Mouse (Mus musculus): ENCODE data around the gene Hmcn2. TPM values are rescaled to one million over a fixed set of nuclear protein-coding genes. Genes with fewer than 3 reads are reported as not detected.

The Hmcn2 gene
- total RNA-seq (2021) (1 to 10 TPM; 7.2 to 8.3 TPM), polyA plus RNA-seq (2012; rRNA removed) (22.8 and 24.3 TPM in 2 replicates)
- long read RNA-seq, partial matches to known transcripts, result 4 of 4 reads
- long read RNA-seq, other reads (novel, unspliced or antisense), result 0 of 4 reads

DNA sequence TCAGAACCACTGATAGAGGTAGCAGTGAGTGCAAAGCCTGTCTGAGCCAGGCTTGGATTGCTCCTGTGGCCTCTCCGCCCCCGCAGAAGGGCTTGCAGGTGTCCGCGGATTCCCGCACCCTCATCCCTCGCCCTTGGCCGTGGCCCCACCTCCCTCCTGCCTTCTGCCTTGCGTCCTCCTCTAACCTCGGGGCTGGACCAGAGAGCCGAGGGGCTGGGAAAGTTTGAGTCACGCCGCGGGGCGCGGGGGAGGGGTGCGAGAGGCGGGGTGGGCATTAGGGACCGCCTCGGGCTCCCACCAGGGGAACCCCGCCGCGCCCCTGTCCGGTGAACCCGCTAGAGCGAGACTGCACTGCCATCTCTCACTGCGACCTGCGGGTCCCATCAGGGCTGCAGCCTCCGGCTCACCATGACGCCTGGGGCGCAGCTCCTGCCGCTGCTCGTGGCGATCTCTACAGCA, at the start of gene Hmcn2:
TSS of gene Hmcn2 (plus strand) at position 409 of the 459 bp plus-strand sequence.
- peak within 1 kb of the TSS; percentile 23; the same call in 1 of the 2 replicates for H3K9ac ChIP-seq (ENCODE audit: low read depth, low read length)
- DNase-seq, result peak; percentile 35 to 61
- H3K4me1 ChIP-seq (ENCODE audit: control insufficient read depth, insufficient read depth, low read length), result no peaks in the 10 kb centered on the region
- peaks cover 9% of the 10 kb centered on the region; the same call in 1 of the 2 replicates for H3K27me3 ChIP-seq (ENCODE audit: control insufficient read depth, insufficient read depth, low read length)
- no peaks in the 10 kb centered on the region for H3K79me2 ChIP-seq (replicated peaks; ENCODE audit: control insufficient read depth, insufficient read depth, low read length)
- intact Hi-C loops (cut with DNase I), result no loop called here
- H3K27ac ChIP-seq, result no peak within 1 kb of the TSS
- TF ChIP-seq CTCF (IDR thresholded peaks at IDR 0.05) (no peak), EP300 (IDR thresholded peaks at IDR 0.05; ENCODE audit: insufficient read depth, low read depth, low read length) (no peak), POLR2A (IDR thresholded peaks at IDR 0.05; ENCODE audit: insufficient read depth, low read depth, low read length) (no peak)
- peak within 1 kb of the TSS; percentile 20 for H3K4me3 ChIP-seq
- H3K36me3 ChIP-seq (ENCODE audit: control insufficient read depth, insufficient read depth, low read length), result no peaks in the 10 kb centered on the region
- WGBS, result 2% methylated on average over 33 of the region's 33 CpGs

DNA sequence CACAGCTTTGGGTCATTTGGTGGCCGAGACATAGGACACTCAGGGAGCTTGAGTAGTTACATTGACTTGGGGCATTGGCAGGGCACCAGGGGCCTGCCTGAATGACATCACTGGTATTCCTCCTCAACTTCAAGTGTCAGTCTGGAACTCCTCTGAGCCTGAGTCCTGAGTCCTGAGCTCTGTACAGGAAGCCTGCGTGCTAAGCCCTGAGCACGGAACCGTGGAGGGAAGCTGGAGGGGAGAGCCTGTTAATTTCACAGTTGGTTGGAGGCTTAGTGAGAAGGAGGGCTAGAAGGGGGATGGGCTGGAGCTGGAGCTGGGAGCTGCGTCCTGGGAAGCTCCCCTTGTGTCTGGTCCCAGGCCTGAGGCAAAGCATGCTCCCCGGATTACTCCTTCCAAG, 46.8 kb upstream of the Hmcn2 start:
- H3K27ac ChIP-seq, result no peak overlapping the region
- H3K36me3 ChIP-seq (ENCODE audit: control insufficient read depth, insufficient read depth, low read length), result no peaks in the 10 kb centered on the region
- WGBS, result 67% methylated on average over 6 of the region's 6 CpGs
- H3K79me2 ChIP-seq (replicated peaks; ENCODE audit: control insufficient read depth, insufficient read depth, low read length), result no peaks in the 10 kb centered on the region
- no peak for TF ChIP-seq CTCF (IDR thresholded peaks at IDR 0.05)
- no peak for TF ChIP-seq POLR2A (IDR thresholded peaks at IDR 0.05; ENCODE audit: insufficient read depth, low read depth, low read length)
- no peak for TF ChIP-seq EP300 (IDR thresholded peaks at IDR 0.05; ENCODE audit: insufficient read depth, low read depth, low read length)
- H3K9ac ChIP-seq (ENCODE audit: low read depth, low read length), result no peak overlapping the region
- peaks cover 5% of the 10 kb centered on the region for H3K4me1 ChIP-seq (ENCODE audit: control insufficient read depth, insufficient read depth, low read length)
- no peak for DNase-seq
- intact Hi-C loops (cut with DNase I), result no loop called here
- H3K4me3 ChIP-seq, result no peak overlapping the region
- H3K27me3 ChIP-seq (ENCODE audit: control insufficient read depth, insufficient read depth, low read length), result no peaks in the 10 kb centered on the region

DNA sequence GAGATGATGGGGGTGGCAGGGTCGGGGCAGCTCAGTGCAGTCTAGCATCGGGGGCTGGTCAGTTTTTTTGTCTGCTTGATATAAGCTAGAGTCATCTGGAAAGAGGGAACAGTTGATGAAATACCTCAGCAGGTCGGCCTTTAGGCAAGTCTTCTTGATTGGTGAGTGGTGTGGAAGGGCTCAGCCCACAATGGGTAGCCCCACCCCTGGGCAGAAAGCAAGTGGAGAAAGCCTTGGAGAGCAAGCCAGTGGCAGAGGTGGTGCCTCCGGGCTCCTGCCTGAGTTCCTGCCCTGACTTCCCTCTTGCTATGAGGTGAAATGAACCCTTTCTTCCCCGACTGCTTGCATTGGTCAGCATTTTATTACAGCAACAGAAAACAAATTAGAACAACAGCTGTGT, 45.6 kb upstream of the Hmcn2 start:
- WGBS, result 54% methylated on average over 5 of the region's 5 CpGs

DNA sequence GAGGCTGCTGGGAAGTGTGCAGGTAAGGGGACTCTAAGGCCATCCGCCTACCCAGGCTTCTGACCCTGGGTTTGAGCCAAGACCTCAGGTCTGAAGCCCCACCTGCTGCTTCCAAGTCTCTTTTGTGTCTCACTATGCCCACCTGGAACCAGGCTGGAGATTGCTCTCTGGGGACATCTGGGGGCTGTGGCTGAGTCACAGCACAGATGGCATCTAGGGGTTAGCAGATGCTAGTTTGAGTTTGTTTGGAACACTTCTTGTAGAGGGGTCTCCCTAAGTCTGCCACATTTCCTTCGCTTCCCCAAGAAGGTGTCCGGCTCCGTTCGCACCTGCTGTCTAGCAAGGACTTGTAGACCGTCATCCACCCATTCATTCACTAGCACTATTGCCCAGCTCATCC, 45.0 kb upstream of the Hmcn2 start:
- Histone ChIP-seq H3K79me2 (replicated peaks; ENCODE audit: control insufficient read depth, insufficient read depth, low read length) (no peaks in the 10 kb centered on the region), H3K4me3 (no peak overlapping the region), H3K27ac (no peak overlapping the region), H3K27me3 (ENCODE audit: control insufficient read depth, insufficient read depth, low read length) (no peaks in the 10 kb centered on the region), H3K9ac (ENCODE audit: low read depth, low read length) (no peak overlapping the region), H3K4me1 (ENCODE audit: control insufficient read depth, insufficient read depth, low read length) (0 out of 2 replicates have a peak, but pooled peaks cover 1% of the 10 kb centered on the region), H3K36me3 (ENCODE audit: control insufficient read depth, insufficient read depth, low read length) (no peaks in the 10 kb centered on the region)
- TF ChIP-seq POLR2A (IDR thresholded peaks at IDR 0.05; ENCODE audit: insufficient read depth, low read depth, low read length), result no peak
- TF ChIP-seq EP300 (IDR thresholded peaks at IDR 0.05; ENCODE audit: insufficient read depth, low read depth, low read length), result no peak
- TF ChIP-seq CTCF (IDR thresholded peaks at IDR 0.05), result no peak
- DNase-seq, result no peak
- 95% methylated on average over 6 of the region's 6 CpGs for WGBS
- intact Hi-C loops (cut with DNase I), result no loop called here

More for the DNA sequence above, 45.6 kb upstream of the Hmcn2 start:
- no peak overlapping the region for H3K27ac ChIP-seq
- TF ChIP-seq CTCF (IDR thresholded peaks at IDR 0.05) (no peak), EP300 (IDR thresholded peaks at IDR 0.05; ENCODE audit: insufficient read depth, low read depth, low read length) (no peak), POLR2A (IDR thresholded peaks at IDR 0.05; ENCODE audit: insufficient read depth, low read depth, low read length) (no peak)
- H3K79me2 ChIP-seq (replicated peaks; ENCODE audit: control insufficient read depth, insufficient read depth, low read length), result no peaks in the 10 kb centered on the region
- H3K27me3 ChIP-seq (ENCODE audit: control insufficient read depth, insufficient read depth, low read length), result no peaks in the 10 kb centered on the region
- H3K4me3 ChIP-seq, result no peak overlapping the region
- H3K36me3 ChIP-seq (ENCODE audit: control insufficient read depth, insufficient read depth, low read length), result no peaks in the 10 kb centered on the region
- no peak overlapping the region for H3K9ac ChIP-seq (ENCODE audit: low read depth, low read length)
- intact Hi-C loops (cut with DNase I), result no loop called here
- no peak for DNase-seq
- 0 out of 2 replicates have a peak, but pooled peaks cover 1% of the 10 kb centered on the region for H3K4me1 ChIP-seq (ENCODE audit: control insufficient read depth, insufficient read depth, low read length)

DNA sequence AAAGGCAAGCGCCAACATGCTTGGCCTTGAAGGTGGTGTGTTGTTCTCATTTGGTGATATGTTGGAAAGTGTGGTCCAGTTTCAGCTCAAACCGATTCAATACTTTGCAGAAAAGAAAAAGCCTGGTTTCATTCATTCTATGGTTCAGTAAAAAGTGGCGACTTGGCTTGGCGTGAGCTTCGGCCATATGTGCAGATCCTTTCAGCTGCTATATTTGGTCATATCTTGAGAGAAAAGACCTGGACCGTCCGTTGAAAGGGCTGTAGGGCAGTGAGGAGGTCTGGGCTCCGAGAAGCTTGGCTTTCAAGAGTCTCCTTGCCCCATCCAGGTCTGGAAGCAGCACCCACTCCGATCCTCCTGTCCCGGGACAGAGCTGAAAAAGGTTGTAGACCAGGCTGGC, 44.4 kb upstream of the Hmcn2 start:
- Histone ChIP-seq H3K36me3 (ENCODE audit: control insufficient read depth, insufficient read depth, low read length) (no peaks in the 10 kb centered on the region), H3K79me2 (replicated peaks; ENCODE audit: control insufficient read depth, insufficient read depth, low read length) (no peaks in the 10 kb centered on the region), H3K27me3 (ENCODE audit: control insufficient read depth, insufficient read depth, low read length) (no peaks in the 10 kb centered on the region), H3K27ac (no peak overlapping the region), H3K4me1 (ENCODE audit: control insufficient read depth, insufficient read depth, low read length) (no peaks in the 10 kb centered on the region), H3K4me3 (no peak overlapping the region), H3K9ac (ENCODE audit: low read depth, low read length) (no peak overlapping the region)
- 92% methylated on average over 10 of the region's 10 CpGs for WGBS
- DNase-seq, result no peak
- no peak for TF ChIP-seq POLR2A (IDR thresholded peaks at IDR 0.05; ENCODE audit: insufficient read depth, low read depth, low read length)
- no peak for TF ChIP-seq EP300 (IDR thresholded peaks at IDR 0.05; ENCODE audit: insufficient read depth, low read depth, low read length)
- no peak for TF ChIP-seq CTCF (IDR thresholded peaks at IDR 0.05)
- intact Hi-C loops (cut with DNase I), result no loop called here

DNA sequence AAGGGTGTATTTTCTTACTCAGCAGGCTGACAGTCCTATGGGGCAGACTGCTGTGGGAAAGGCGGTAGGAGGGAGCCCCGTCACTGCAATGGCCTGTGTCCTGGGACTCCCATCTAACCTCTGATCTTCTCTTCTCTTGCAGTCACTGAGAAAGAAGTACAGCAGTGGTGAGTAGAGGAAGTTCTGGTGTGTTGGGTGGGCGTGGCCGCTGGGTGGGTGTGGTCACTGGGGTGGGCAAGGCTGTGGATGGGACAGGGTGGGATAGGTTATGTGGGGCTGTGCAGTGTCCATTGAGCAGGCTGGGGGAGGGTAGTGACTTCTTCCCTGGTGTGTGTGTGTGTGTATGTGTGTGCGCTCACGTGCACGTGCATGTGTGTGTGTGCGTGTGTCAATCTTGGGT, 43.7 kb upstream of the Hmcn2 start:
- TF ChIP-seq EP300 (IDR thresholded peaks at IDR 0.05; ENCODE audit: insufficient read depth, low read depth, low read length), result no peak
- no peak for TF ChIP-seq POLR2A (IDR thresholded peaks at IDR 0.05; ENCODE audit: insufficient read depth, low read depth, low read length)
- TF ChIP-seq CTCF (IDR thresholded peaks at IDR 0.05), result no peak
- no peak overlapping the region for H3K9ac ChIP-seq (ENCODE audit: low read depth, low read length)
- H3K4me1 ChIP-seq (ENCODE audit: control insufficient read depth, insufficient read depth, low read length), result no peaks in the 10 kb centered on the region
- H3K36me3 ChIP-seq (ENCODE audit: control insufficient read depth, insufficient read depth, low read length), result no peaks in the 10 kb centered on the region
- no peaks in the 10 kb centered on the region for H3K27me3 ChIP-seq (ENCODE audit: control insufficient read depth, insufficient read depth, low read length)
- WGBS, result 84% methylated on average over 8 of the region's 8 CpGs
- no peak for DNase-seq
- H3K4me3 ChIP-seq, result no peak overlapping the region
- intact Hi-C loops (cut with DNase I), result no loop called here
- H3K27ac ChIP-seq, result no peak overlapping the region
- no peaks in the 10 kb centered on the region for H3K79me2 ChIP-seq (replicated peaks; ENCODE audit: control insufficient read depth, insufficient read depth, low read length)

All from heart, adult 2 months (tissue).